Comparison of ENCODE assay signal across 20 mouse cellular contexts in the genomic region with DNA sequence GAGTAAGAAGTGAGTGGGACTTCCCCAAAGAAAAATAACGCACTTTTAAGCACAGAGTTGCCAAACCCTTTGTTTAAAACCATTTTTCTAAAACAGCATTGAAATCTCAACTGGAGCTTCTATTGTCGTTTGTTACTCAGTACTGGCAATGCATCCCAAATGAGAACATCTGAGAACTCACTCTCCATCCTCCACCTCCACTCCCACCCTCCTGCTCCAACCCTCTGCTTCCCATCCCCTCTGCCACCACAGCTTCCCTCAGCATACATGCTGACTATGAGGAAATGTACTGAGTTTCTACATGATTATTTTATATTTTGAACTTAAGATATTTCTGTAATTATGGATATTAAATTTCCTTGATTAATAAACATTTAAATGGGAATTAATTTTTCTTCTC.
DNase-seq lines count a peak whose midpoint lies in the region; ATAC-seq and TF ChIP-seq lines count a peak whose summit lies in the region.
"Had no signal": no experiment of that assay in that cellular context is flagged by ENCODE, and none has a peak within 500 bp of the region (broad histone marks: within the 10 kb centered on the region; RNA-seq: fewer than 3 reads in every experiment).

No protein-coding gene starts in this region.

- no peak for TF ChIP-seq CTCF in layer of hippocampus, adult 2 months (conservative IDR thresholded peaks at IDR 0.05)
- no peak for TF ChIP-seq CTCF in hindbrain, postnatal 0 days (IDR thresholded peaks at IDR 0.05; ENCODE audit: low read depth)

- no peaks in the 10 kb centered on the region for H3K36me3 ChIP-seq in forebrain, embryonic 10.5 days (replicated peaks)
- no peaks in the 10 kb centered on the region for H3K36me3 ChIP-seq in hindbrain, postnatal 0 days (ENCODE audit: insufficient read depth, low read length)
- H3K36me3 ChIP-seq: embryonic facial prominence, embryonic 10.5 days; embryonic facial prominence, embryonic 12.5 days; forebrain, embryonic 12.5 days had no signal

- H3K9me3 ChIP-seq in forebrain, embryonic 10.5 days, result no peaks in the 10 kb centered on the region
- no peaks in the 10 kb centered on the region for H3K9me3 ChIP-seq in hindbrain, postnatal 0 days (ENCODE audit: low read length)
- H3K9me3 ChIP-seq: embryonic facial prominence, embryonic 10.5 days; embryonic facial prominence, embryonic 12.5 days; forebrain, embryonic 12.5 days had no signal

- DNase-seq in layer of hippocampus, adult 11-12 months (ENCODE audit: low spot score), result peak; percentile 39
- no peak for DNase-seq in layer of hippocampus, adult 9-10 months (ENCODE audit: low spot score)
- DNase-seq in layer of hippocampus, adult 2 months (ENCODE audit: low spot score in 2 of 2), result peak; percentile 60 to 61
- no peak for DNase-seq in layer of hippocampus, postnatal 25 days (ENCODE audit: extremely low spot score in 1 of 2, low spot score in 1 of 2)
- DNase-seq in layer of hippocampus, adult 9-11 months, result peak; percentile 44
- DNase-seq in forebrain, embryonic 10.5 days (ENCODE audit: extremely low spot score, low spot score), result no peak
- no peak for DNase-seq in hindbrain, postnatal 0 days (ENCODE audit: low spot score)
- DNase-seq: adrenal gland, adult 2 months; adrenal gland, postnatal 10 days; adrenal gland, postnatal 25 days; cerebellum, adult 11-12 months; cerebellum, adult 2 months; cerebellum, adult 9-10 months; cerebellum, postnatal 10 days; cerebellum, postnatal 25 days had no signal

- H3K4me2 ChIP-seq in hindbrain, postnatal 0 days (ENCODE audit: low read depth, low read length), result no peak overlapping the region
- H3K4me2 ChIP-seq: embryonic facial prominence, embryonic 12.5 days; forebrain, embryonic 12.5 days had no signal

- WGBS in forebrain, embryonic 10.5 days, result 66% methylated on average over 2 of the region's 2 CpGs
- WGBS in hindbrain, postnatal 0 days, result 63% methylated on average over 2 of the region's 2 CpGs

- ATAC-seq in hindbrain, postnatal 0 days, result no peak
- ATAC-seq: forebrain, embryonic 14.5 days; forebrain, embryonic 16.5 days had no signal

- no peaks in the 10 kb centered on the region for H3K27me3 ChIP-seq in forebrain, embryonic 10.5 days (ENCODE audit: poor library complexity, severe bottlenecking)
- H3K27me3 ChIP-seq in hindbrain, postnatal 0 days (ENCODE audit: insufficient read depth, low read length), result no peaks in the 10 kb centered on the region
- H3K27me3 ChIP-seq: embryonic facial prominence, embryonic 12.5 days; forebrain, embryonic 12.5 days had no signal

- H3K27ac ChIP-seq in layer of hippocampus, adult 2 months, result peak overlapping the region; percentile 91
- H3K27ac ChIP-seq in forebrain, embryonic 10.5 days, result no peak overlapping the region
- no peak overlapping the region for H3K27ac ChIP-seq in hindbrain, postnatal 0 days
- H3K27ac ChIP-seq: embryonic facial prominence, embryonic 10.5 days; embryonic facial prominence, embryonic 12.5 days; forebrain, embryonic 12.5 days had no signal

- H3K4me3 ChIP-seq in layer of hippocampus, adult 2 months, result no peak overlapping the region
- H3K4me3 ChIP-seq in forebrain, embryonic 10.5 days, result no peak overlapping the region
- H3K4me3 ChIP-seq in hindbrain, postnatal 0 days (ENCODE audit: low read length), result no peak overlapping the region
- H3K4me3 ChIP-seq: embryonic facial prominence, embryonic 10.5 days; embryonic facial prominence, embryonic 12.5 days; forebrain, embryonic 12.5 days had no signal

- no peaks in the 10 kb centered on the region for H3K4me1 ChIP-seq in forebrain, embryonic 10.5 days
- H3K4me1 ChIP-seq in hindbrain, postnatal 0 days (ENCODE audit: insufficient read depth, low read length), result no peaks in the 10 kb centered on the region
- H3K4me1 ChIP-seq: embryonic facial prominence, embryonic 10.5 days; embryonic facial prominence, embryonic 12.5 days; forebrain, embryonic 12.5 days had no signal

- no peak overlapping the region for H3K9ac ChIP-seq in hindbrain, postnatal 0 days (replicated peaks; ENCODE audit: low read length)
- H3K9ac ChIP-seq: embryonic facial prominence, embryonic 12.5 days; forebrain, embryonic 12.5 days had no signal

Comparison
In these comparisons a context has a peak if more than half of its experiments do, and no peak if none do; other contexts are left out.
1. DNase-seq: peak in layer of hippocampus, adult 11-12 months (single experiment), layer of hippocampus, adult 2 months (2 of 2) and layer of hippocampus, adult 9-11 months (single experiment); none in layer of hippocampus, adult 9-10 months (single experiment), layer of hippocampus, postnatal 25 days (0 of 2), forebrain, embryonic 10.5 days (single experiment) and hindbrain, postnatal 0 days (single experiment).